Mouse (Mus musculus): ENCODE measurements at regions not wholly inside any gene's neighbourhood (a gene's known extent, or its start where the extent isn't known, plus 50 kb on each side); places are given as distances from the start of the nearest gene placed in this dataset.

- DNase-seq (ENCODE audit: low read depth, low spot score), result no peak
Measured at GRCm38 (mm10) chr12:118415956-118416355, 114.7 kb upstream of the Sp4 start.

- no peak for DNase-seq (ENCODE audit: low read depth, low spot score)
Measured at GRCm38 (mm10) chr12:118411767-118412430, 110.7 kb upstream of the Sp4 start.

GRCm38 (mm10) chr12:118410917-118411316 lies 109.7 kb upstream of the Sp4 start:
- DNase-seq (ENCODE audit: low read depth, low spot score), result no peak

GRCm38 (mm10) chr12:118405135-118405534 lies 103.9 kb upstream of the Sp4 start:
- DNase-seq (ENCODE audit: low read depth, low spot score), result no peak

GRCm38 (mm10) chr12:118404171-118404570 lies 102.9 kb upstream of the Sp4 start:
- no peak for DNase-seq (ENCODE audit: low read depth, low spot score)

- no peak for DNase-seq (ENCODE audit: low read depth, low spot score)
Measured at GRCm38 (mm10) chr12:118403519-118404087, 102.4 kb upstream of the Sp4 start.

GRCm38 (mm10) chr12:118401377-118401776 lies 100.1 kb upstream of the Sp4 start:
- DNase-seq (ENCODE audit: low read depth, low spot score), result no peak

- no peak for DNase-seq (ENCODE audit: low read depth, low spot score)
Measured at GRCm38 (mm10) chr12:118391654-118392053, 90.4 kb upstream of the Sp4 start.

- DNase-seq (ENCODE audit: low read depth, low spot score), result no peak
Measured at GRCm38 (mm10) chr12:118381013-118381412, 79.8 kb upstream of the Sp4 start.

GRCm38 (mm10) chr12:118377898-118378297 lies 76.7 kb upstream of the Sp4 start:
- DNase-seq (ENCODE audit: low read depth, low spot score), result no peak

GRCm38 (mm10) chr12:118376521-118377493 lies 75.6 kb upstream of the Sp4 start:
- no peak for DNase-seq (ENCODE audit: low read depth, low spot score)

GRCm38 (mm10) chr12:118373250-118373649 lies 72.0 kb upstream of the Sp4 start:
- no peak for DNase-seq (ENCODE audit: low read depth, low spot score)

- no peak for DNase-seq (ENCODE audit: low read depth, low spot score)
Measured at GRCm38 (mm10) chr12:118371905-118372304, 70.7 kb upstream of the Sp4 start.

- no peak for DNase-seq (ENCODE audit: low read depth, low spot score)
Measured at GRCm38 (mm10) chr12:118367307-118368076, 66.3 kb upstream of the Sp4 start.

GRCm38 (mm10) chr12:118352866-118353265 lies 51.6 kb upstream of the Sp4 start:
- no peak for DNase-seq (ENCODE audit: low read depth, low spot score)

- no peak for DNase-seq (ENCODE audit: low read depth, low spot score)
Measured at GRCm38 (mm10) chr12:118351421-118351820, 50.2 kb upstream of the Sp4 start.

Data from embryo, embryonic 11.5 days (tissue).